Mouse (Mus musculus): ENCODE data around the gene Ppfia1.

GRCm38 (mm10) chr7:144461246-144461902 lies 92.2 kb downstream of the Ppfia1 start:
- TF ChIP-seq CTCF (IDR thresholded peaks at IDR 0.05; ENCODE audit: low read depth) = no peak
- TF ChIP-seq EP300 (IDR thresholded peaks at IDR 0.05; ENCODE audit: low read depth) = no peak

Data from heart, postnatal 0 days (tissue).